In genomic region chr13:71960277-71960672, GRCm38 (mm10) we compare ENCODE assay signal across 8 mouse cellular contexts. TPM values are rescaled to one million over a fixed set of nuclear protein-coding genes. Genes with fewer than 3 reads are reported as not detected.
DNase-seq lines count a peak whose midpoint lies in the region; ATAC-seq and TF ChIP-seq lines count a peak whose summit lies in the region.

No protein-coding gene starts in this region.

- peaks cover 51% of the 10 kb centered on the region for H3K4me1 ChIP-seq in forebrain, embryonic 12.5 days
- H3K4me1 ChIP-seq in forebrain, embryonic 15.5 days = peaks cover 21% of the 10 kb centered on the region
- H3K4me1 ChIP-seq in lung, embryonic 14.5 days (ENCODE audit: insufficient read depth) = no peaks in the 10 kb centered on the region
- H3K4me1 ChIP-seq in lung, postnatal 0 days (ENCODE audit: insufficient read depth, low read depth, low read length) = no peaks in the 10 kb centered on the region

- H3K4me2 ChIP-seq in forebrain, embryonic 12.5 days = peak overlapping the region; percentile 46; the same call in 1 of the 2 replicates
- H3K4me2 ChIP-seq in forebrain, embryonic 15.5 days (replicated peaks) = no peak overlapping the region
- H3K4me2 ChIP-seq in lung, embryonic 14.5 days = peak overlapping the region; percentile 62
- H3K4me2 ChIP-seq in lung, postnatal 0 days (replicated peaks; ENCODE audit: low read depth, low read length) = peak overlapping the region; percentile 52

- H3K27me3 ChIP-seq in forebrain, embryonic 12.5 days = peaks cover 98% of the 10 kb centered on the region
- peaks cover 95% of the 10 kb centered on the region for H3K27me3 ChIP-seq in forebrain, embryonic 15.5 days
- H3K27me3 ChIP-seq in lung, embryonic 14.5 days (ENCODE audit: insufficient read depth, low read length) = peaks cover 95% of the 10 kb centered on the region
- H3K27me3 ChIP-seq in lung, postnatal 0 days (replicated peaks; ENCODE audit: insufficient read depth, low read length) = peaks cover 48% of the 10 kb centered on the region

- no peak for ATAC-seq in forebrain, embryonic 12.5 days (ENCODE audit: low FRiP score)
- no peak for ATAC-seq in forebrain, embryonic 15.5 days (replicated peaks)
- no peak for ATAC-seq in lung, embryonic 14.5 days (ENCODE audit: insufficient read depth)
- ATAC-seq in lung, postnatal 0 days = no peak

- under 1% methylated on average over 9 of the region's 9 CpGs for WGBS in forebrain, embryonic 12.5 days
- 0% methylated on average over 9 of the region's 9 CpGs for WGBS in forebrain, embryonic 15.5 days
- WGBS in lung, embryonic 14.5 days = 7% methylated on average over 9 of the region's 9 CpGs
- 4% methylated on average over 9 of the region's 9 CpGs for WGBS in lung, postnatal 0 days

- no peaks in the 10 kb centered on the region for H3K36me3 ChIP-seq in forebrain, embryonic 12.5 days (replicated peaks)
- no peaks in the 10 kb centered on the region for H3K36me3 ChIP-seq in forebrain, embryonic 15.5 days
- H3K36me3 ChIP-seq in lung, embryonic 14.5 days (ENCODE audit: insufficient read depth) = peaks cover 15% of the 10 kb centered on the region; the same call in 1 of the 2 replicates
- H3K36me3 ChIP-seq in lung, postnatal 0 days (ENCODE audit: insufficient read depth, low read length) = no peaks in the 10 kb centered on the region

- no peak overlapping the region for H3K9ac ChIP-seq in forebrain, embryonic 12.5 days
- H3K9ac ChIP-seq in forebrain, embryonic 15.5 days (replicated peaks) = no peak overlapping the region
- peak overlapping the region; percentile 87 for H3K9ac ChIP-seq in lung, embryonic 14.5 days
- peak overlapping the region; percentile 44 for H3K9ac ChIP-seq in lung, postnatal 0 days (replicated peaks; ENCODE audit: low read depth)

- peak overlapping the region; percentile 22 for H3K4me3 ChIP-seq in forebrain, embryonic 12.5 days (replicated peaks)
- H3K4me3 ChIP-seq in forebrain, embryonic 15.5 days = no peak overlapping the region
- H3K4me3 ChIP-seq in lung, embryonic 14.5 days (ENCODE audit: low read depth, low read length) = peak overlapping the region; percentile 59
- H3K4me3 ChIP-seq in lung, postnatal 0 days (ENCODE audit: low read depth, low read length) = peak overlapping the region; percentile 63

- TF ChIP-seq CTCF in lung, embryonic 14.5 days (IDR thresholded peaks at IDR 0.05; ENCODE audit: low read depth) = no peak
- TF ChIP-seq CTCF in lung, postnatal 0 days (IDR thresholded peaks at IDR 0.05) = no peak

- peak; percentile 20 for DNase-seq in lung, embryonic 14.5 days
- no peak for DNase-seq in lung, postnatal 4 days
- DNase-seq in lung, postnatal 0 days (ENCODE audit: low spot score) = no peak
- DNase-seq in retina, embryonic 14.5 days (ENCODE audit: low spot score) = peak; percentile 21
- DNase-seq in ovary, postnatal 10 days (ENCODE audit: low spot score) = no peak
- DNase-seq in thymus, postnatal 25 days = no peak

- no peak for TF ChIP-seq EP300 in lung, postnatal 0 days (IDR thresholded peaks at IDR 0.05)

- H3K9me3 ChIP-seq in forebrain, embryonic 12.5 days = no peaks in the 10 kb centered on the region
- H3K9me3 ChIP-seq in forebrain, embryonic 15.5 days = no peaks in the 10 kb centered on the region
- H3K9me3 ChIP-seq in lung, embryonic 14.5 days (ENCODE audit: low read depth, low read length) = no peaks in the 10 kb centered on the region
- H3K9me3 ChIP-seq in lung, postnatal 0 days (ENCODE audit: low read length) = no peaks in the 10 kb centered on the region

- H3K27ac ChIP-seq in forebrain, embryonic 12.5 days = no peak overlapping the region
- H3K27ac ChIP-seq in forebrain, embryonic 15.5 days (replicated peaks) = no peak overlapping the region
- H3K27ac ChIP-seq in lung, embryonic 14.5 days (ENCODE audit: low read depth) = peak overlapping the region; percentile 69
- H3K27ac ChIP-seq in lung, postnatal 0 days (ENCODE audit: low read length) = peak overlapping the region; percentile 89

RNA-seq across cellular contexts. Expression of gene Irx1, which starts 3.2 kb away (rescaled TPM):
- 0.96 and 1.6 TPM in 2 replicates for polyA plus RNA-seq in forebrain, embryonic 12.5 days (2016; fragmentation: Nextera tagmentation; extraction: Ambion mirVana)
- 0.32 TPM in 2 replicates for polyA plus RNA-seq in forebrain, embryonic 15.5 days (2015; fragmentation: Nextera tagmentation; extraction: Ambion mirVana)
- 8.7 and 10.0 TPM in 2 replicates for polyA plus RNA-seq in lung, embryonic 14.5 days (2014; fragmentation: Nextera tagmentation; extraction: Ambion mirVana)
- 19.3 and 20.6 TPM in 2 replicates for polyA plus RNA-seq in lung, postnatal 0 days (2015; fragmentation: Nextera tagmentation; extraction: Ambion mirVana)

Comparison
In these comparisons a context has a peak if more than half of its experiments do, and no peak if none do; other contexts are left out.
1. DNase-seq: peak in lung, embryonic 14.5 days (single experiment) and retina, embryonic 14.5 days (single experiment); none in lung, postnatal 4 days (0 of 2), lung, postnatal 0 days (single experiment), ovary, postnatal 10 days (single experiment) and thymus, postnatal 25 days (single experiment).
2. H3K27ac ChIP-seq: peak in lung, embryonic 14.5 days (single experiment) and lung, postnatal 0 days (single experiment); none in forebrain, embryonic 12.5 days (single experiment) and forebrain, embryonic 15.5 days (single experiment).
3. H3K9ac ChIP-seq: peak in lung, embryonic 14.5 days (single experiment) and lung, postnatal 0 days (single experiment); none in forebrain, embryonic 12.5 days (single experiment) and forebrain, embryonic 15.5 days (single experiment).